In genomic region chr11:25664562-25665104, GRCm38 (mm10) we compare ENCODE assay signal across 31 mouse cellular contexts.
DNase-seq lines count a peak whose midpoint lies in the region; ATAC-seq lines count a peak whose summit lies in the region.
"Had no signal": no experiment of that assay in that cellular context is flagged by ENCODE, and none has a peak within 500 bp of the region (broad histone marks: within the 10 kb centered on the region; RNA-seq: fewer than 3 reads in every experiment).

No protein-coding gene starts in this region.

- H3K9me3 ChIP-seq in forebrain, embryonic 13.5 days (replicated peaks) = no peaks in the 10 kb centered on the region
- no peaks in the 10 kb centered on the region for H3K9me3 ChIP-seq in forebrain, embryonic 10.5 days
- no peaks in the 10 kb centered on the region for H3K9me3 ChIP-seq in hindbrain, embryonic 12.5 days (replicated peaks)
- no peaks in the 10 kb centered on the region for H3K9me3 ChIP-seq in hindbrain, embryonic 16.5 days (ENCODE audit: control insufficient read depth, low read length)
- H3K9me3 ChIP-seq in midbrain, embryonic 12.5 days = no peaks in the 10 kb centered on the region
- H3K9me3 ChIP-seq in midbrain, embryonic 15.5 days = no peaks in the 10 kb centered on the region
- no peaks in the 10 kb centered on the region for H3K9me3 ChIP-seq in forebrain, embryonic 15.5 days
- H3K9me3 ChIP-seq: embryonic facial prominence, embryonic 12.5 days; embryonic facial prominence, embryonic 15.5 days; G1E; heart, embryonic 10.5 days; heart, embryonic 13.5 days had no signal

- no peak overlapping the region for H3K27ac ChIP-seq in forebrain, embryonic 13.5 days
- no peak overlapping the region for H3K27ac ChIP-seq in forebrain, embryonic 10.5 days
- no peak overlapping the region for H3K27ac ChIP-seq in hindbrain, embryonic 12.5 days
- H3K27ac ChIP-seq in hindbrain, embryonic 16.5 days (ENCODE audit: low read depth, low read length) = no peak overlapping the region
- H3K27ac ChIP-seq in midbrain, embryonic 12.5 days (replicated peaks) = no peak overlapping the region
- H3K27ac ChIP-seq in midbrain, embryonic 15.5 days = no peak overlapping the region
- H3K27ac ChIP-seq in forebrain, embryonic 15.5 days (replicated peaks) = no peak overlapping the region
- H3K27ac ChIP-seq: embryonic facial prominence, embryonic 12.5 days; embryonic facial prominence, embryonic 15.5 days; heart, adult 2 months; heart, embryonic 10.5 days; heart, embryonic 13.5 days; hindbrain, postnatal 0 days had no signal

- H3K27me3 ChIP-seq in forebrain, embryonic 13.5 days = no peaks in the 10 kb centered on the region
- no peaks in the 10 kb centered on the region for H3K27me3 ChIP-seq in forebrain, embryonic 10.5 days (ENCODE audit: poor library complexity, severe bottlenecking)
- no peaks in the 10 kb centered on the region for H3K27me3 ChIP-seq in hindbrain, embryonic 12.5 days
- no peaks in the 10 kb centered on the region for H3K27me3 ChIP-seq in hindbrain, embryonic 16.5 days (replicated peaks; ENCODE audit: control insufficient read depth, insufficient read depth, low read length)
- H3K27me3 ChIP-seq in midbrain, embryonic 12.5 days = no peaks in the 10 kb centered on the region
- H3K27me3 ChIP-seq in midbrain, embryonic 15.5 days (replicated peaks) = no peaks in the 10 kb centered on the region
- no peaks in the 10 kb centered on the region for H3K27me3 ChIP-seq in forebrain, embryonic 15.5 days
- H3K27me3 ChIP-seq: CH12.LX; embryonic facial prominence, embryonic 12.5 days; embryonic facial prominence, embryonic 15.5 days; heart, embryonic 13.5 days; Patski had no signal

- peak; percentile 50; the same call in 1 of the 2 replicates for ATAC-seq in forebrain, embryonic 13.5 days
- ATAC-seq in hindbrain, embryonic 12.5 days (ENCODE audit: low FRiP score) = 0 out of 2 replicates have a peak, but pooled peaks have one; percentile 26
- no peak for ATAC-seq in hindbrain, embryonic 16.5 days
- peak; percentile 62 for ATAC-seq in midbrain, embryonic 12.5 days (ENCODE audit: low FRiP score, low read depth)
- no peak for ATAC-seq in midbrain, embryonic 15.5 days (replicated peaks)
- ATAC-seq in forebrain, embryonic 15.5 days (replicated peaks) = 0 out of 2 replicates have a peak, but pooled peaks have one; percentile 11
- ATAC-seq: hindbrain, postnatal 0 days; inflammation-experienced regulatory T-cells, adult 6 months; intestine, embryonic 16.5 days; Patski had no signal

- no peak for DNase-seq in forebrain, embryonic 10.5 days (ENCODE audit: extremely low spot score, low spot score)
- DNase-seq in urinary bladder, postnatal 14 days (ENCODE audit: low spot score) = no peak
- DNase-seq: adrenal gland, postnatal 10 days; adrenal gland, postnatal 36 days; B cell, adult 2 months; cerebellum, adult 11 months; cerebellum, adult 2 months; cerebellum, adult 9-11 months; cerebellum, postnatal 25 days; gastrocnemius, postnatal 10 days; gastrocnemius, postnatal 36 days; heart, adult 2 months; heart, postnatal 14 days; heart, postnatal 4 days; kidney, adult 18-20 months had no signal

- 42% methylated on average over 3 of the region's 3 CpGs for WGBS in forebrain, embryonic 13.5 days
- WGBS in forebrain, embryonic 10.5 days = 72% methylated on average over 3 of the region's 3 CpGs
- 50% methylated on average over 3 of the region's 3 CpGs for WGBS in hindbrain, embryonic 12.5 days
- WGBS in hindbrain, embryonic 16.5 days = 49% methylated on average over 3 of the region's 3 CpGs
- WGBS in midbrain, embryonic 12.5 days = 32% methylated on average over 3 of the region's 3 CpGs
- 36% methylated on average over 3 of the region's 3 CpGs for WGBS in midbrain, embryonic 15.5 days
- WGBS in forebrain, embryonic 15.5 days = 51% methylated on average over 3 of the region's 3 CpGs

- H3K36me3 ChIP-seq in forebrain, embryonic 13.5 days (ENCODE audit: poor library complexity, severe bottlenecking) = no peaks in the 10 kb centered on the region
- no peaks in the 10 kb centered on the region for H3K36me3 ChIP-seq in forebrain, embryonic 10.5 days (replicated peaks)
- H3K36me3 ChIP-seq in hindbrain, embryonic 12.5 days = no peaks in the 10 kb centered on the region
- no peaks in the 10 kb centered on the region for H3K36me3 ChIP-seq in hindbrain, embryonic 16.5 days (ENCODE audit: control insufficient read depth, insufficient read depth, low read length)
- H3K36me3 ChIP-seq in midbrain, embryonic 12.5 days = no peaks in the 10 kb centered on the region
- no peaks in the 10 kb centered on the region for H3K36me3 ChIP-seq in midbrain, embryonic 15.5 days (replicated peaks)
- H3K36me3 ChIP-seq in forebrain, embryonic 15.5 days = no peaks in the 10 kb centered on the region
- H3K36me3 ChIP-seq: embryonic facial prominence, embryonic 12.5 days; embryonic facial prominence, embryonic 15.5 days; G1E; heart, embryonic 10.5 days; heart, embryonic 13.5 days had no signal

- H3K4me1 ChIP-seq in forebrain, embryonic 13.5 days = peaks cover 13% of the 10 kb centered on the region
- H3K4me1 ChIP-seq in forebrain, embryonic 10.5 days = peaks cover 11% of the 10 kb centered on the region
- peaks cover 5% of the 10 kb centered on the region; the same call in 1 of the 2 replicates for H3K4me1 ChIP-seq in hindbrain, embryonic 12.5 days
- H3K4me1 ChIP-seq in hindbrain, embryonic 16.5 days (ENCODE audit: control insufficient read depth, insufficient read depth, low read depth, low read length) = no peaks in the 10 kb centered on the region
- H3K4me1 ChIP-seq in midbrain, embryonic 12.5 days = peaks cover 8% of the 10 kb centered on the region
- H3K4me1 ChIP-seq in midbrain, embryonic 15.5 days = peaks cover 4% of the 10 kb centered on the region; the same call in 1 of the 2 replicates
- H3K4me1 ChIP-seq in forebrain, embryonic 15.5 days = peaks cover 8% of the 10 kb centered on the region; the same call in 1 of the 2 replicates
- H3K4me1 ChIP-seq: embryonic facial prominence, embryonic 12.5 days; embryonic facial prominence, embryonic 15.5 days; heart, embryonic 10.5 days; heart, embryonic 13.5 days had no signal

- no peak overlapping the region for H3K9ac ChIP-seq in forebrain, embryonic 13.5 days
- no peak overlapping the region for H3K9ac ChIP-seq in hindbrain, embryonic 12.5 days
- H3K9ac ChIP-seq in hindbrain, embryonic 16.5 days (ENCODE audit: low read depth, low read length) = no peak overlapping the region
- no peak overlapping the region for H3K9ac ChIP-seq in midbrain, embryonic 12.5 days (replicated peaks)
- no peak overlapping the region for H3K9ac ChIP-seq in midbrain, embryonic 15.5 days
- no peak overlapping the region for H3K9ac ChIP-seq in forebrain, embryonic 15.5 days (replicated peaks)
- H3K9ac ChIP-seq: embryonic facial prominence, embryonic 12.5 days; embryonic facial prominence, embryonic 15.5 days; heart, embryonic 13.5 days had no signal

- no peak overlapping the region for H3K4me2 ChIP-seq in forebrain, embryonic 13.5 days
- no peak overlapping the region for H3K4me2 ChIP-seq in hindbrain, embryonic 12.5 days (replicated peaks)
- no peak overlapping the region for H3K4me2 ChIP-seq in hindbrain, embryonic 16.5 days (ENCODE audit: low read length)
- H3K4me2 ChIP-seq in midbrain, embryonic 12.5 days (replicated peaks) = no peak overlapping the region
- H3K4me2 ChIP-seq in midbrain, embryonic 15.5 days = no peak overlapping the region
- no peak overlapping the region for H3K4me2 ChIP-seq in forebrain, embryonic 15.5 days (replicated peaks)
- H3K4me2 ChIP-seq: embryonic facial prominence, embryonic 12.5 days; embryonic facial prominence, embryonic 15.5 days; heart, embryonic 13.5 days had no signal

- H3K4me3 ChIP-seq in forebrain, embryonic 13.5 days = no peak overlapping the region
- no peak overlapping the region for H3K4me3 ChIP-seq in forebrain, embryonic 10.5 days
- no peak overlapping the region for H3K4me3 ChIP-seq in hindbrain, embryonic 12.5 days
- no peak overlapping the region for H3K4me3 ChIP-seq in hindbrain, embryonic 16.5 days (ENCODE audit: low read length)
- H3K4me3 ChIP-seq in midbrain, embryonic 12.5 days = no peak overlapping the region
- H3K4me3 ChIP-seq in midbrain, embryonic 15.5 days = no peak overlapping the region
- H3K4me3 ChIP-seq in forebrain, embryonic 15.5 days = no peak overlapping the region
- H3K4me3 ChIP-seq: embryonic facial prominence, embryonic 12.5 days; embryonic facial prominence, embryonic 15.5 days; heart, adult 2 months; heart, embryonic 10.5 days; heart, embryonic 13.5 days had no signal

Comparison
In these comparisons a context has a peak if more than half of its experiments do, and no peak if none do; other contexts are left out.
1. ATAC-seq: peak in forebrain, embryonic 13.5 days (single experiment), hindbrain, embryonic 12.5 days (single experiment), midbrain, embryonic 12.5 days (single experiment) and forebrain, embryonic 15.5 days (single experiment); none in hindbrain, embryonic 16.5 days (single experiment) and midbrain, embryonic 15.5 days (single experiment).